Mouse (Mus musculus) testis, adult 2 months (tissue): Measurements from ENCODE around the gene Ntsr1.

Source experiments
- CTCF ChIP-seq: fragments of 200-500 bp; IDR thresholded peaks from 2 replicates; pipeline ENCODE4 v1.5.1; 2012; ENCODE audit warnings: low read depth, mild to moderate bottlenecking, inconsistent platforms, low read length, moderate library complexity; ENCODE audit not compliant: control insufficient read depth, insufficient read depth, insufficient replicate concordance
- POLR2A ChIP-seq: fragments of 200-500 bp; IDR thresholded peaks from 2 replicates; pipeline ENCODE4 v1.6.1; 2012; ENCODE audit warnings: low read depth, mild to moderate bottlenecking, inconsistent platforms, low read length, moderate library complexity; ENCODE audit not compliant: control insufficient read depth

- TF ChIP-seq CTCF (no peak), POLR2A (no peak)
Observed at GRCm38 (mm10) chr2:180522825-180523224, 23.0 kb downstream of the Ntsr1 start.
